Mouse (Mus musculus) left cerebral cortex, postnatal 10 days (tissue): ENCODE results near the gene Hnrnpa3. TPM values are rescaled to one million over a fixed set of nuclear protein-coding genes. Genes with fewer than 3 reads are reported as not detected.
"Not testable (repeated sequence)": the region's sequence is repeated elsewhere in the genome, so short reads cannot be mapped to it uniquely, and the experiment has no call there.

ENCODE experiments used
- DNase-seq, 2 experiments: peaks; one replicate each; pipeline ENCODE4 v3.0.0; 2021 to 2022; ENCODE audit warnings: low spot score in 2 of 2, mixed read lengths in 1 of 2; ENCODE audit errors: extremely low spot score in 1 of 2
- intact Hi-C: fragments of 180-260 bp; cut with DNase I; formaldehyde crosslinking; loops from one replicate; pipeline ENCODE4 v1.15.1; 2025
- total RNA-seq, 2 experiments: library from RNA; stranded (reverse); gene quantifications; 2 replicates each; pipeline ENCODE4 v1.2.3; 2021

Hnrnpa3 gene
- total RNA-seq, 2 experiments from 2014 or later = 329 to 339 TPM

- intact Hi-C loops = no loop called here
- no peak for DNase-seq
These were observed 25.3 kb upstream of the Hnrnpa3 start for GRCm38 (mm10) chr2:75633784-75634183.

- DNase-seq, intact Hi-C loops: not testable (repeated sequence)
These were observed 24.6 kb upstream of the Hnrnpa3 start for GRCm38 (mm10) chr2:75634431-75634830.

GRCm38 (mm10) chr2:75636261-75637054, 22.6 kb upstream of the Hnrnpa3 start:
- peak in 1 of 2 experiments; percentile 41 for DNase-seq
- intact Hi-C loops = no loop called here

- DNase-seq, intact Hi-C loops: not testable (repeated sequence)
These were observed 22.1 kb upstream of the Hnrnpa3 start for GRCm38 (mm10) chr2:75637055-75637304.

GRCm38 (mm10) chr2:75637361-75637760, 21.7 kb upstream of the Hnrnpa3 start:
- no peak for DNase-seq
- intact Hi-C loops = no loop called here

- intact Hi-C loops, DNase-seq: not testable (repeated sequence)
These were observed 21.2 kb upstream of the Hnrnpa3 start for GRCm38 (mm10) chr2:75637822-75638221.

GRCm38 (mm10) chr2:75639535-75639934, 19.5 kb upstream of the Hnrnpa3 start:
- DNase-seq, intact Hi-C loops: not testable (repeated sequence)

- DNase-seq, intact Hi-C loops: not testable (repeated sequence)
These were observed 16.7 kb upstream of the Hnrnpa3 start for GRCm38 (mm10) chr2:75642312-75642711.

GRCm38 (mm10) chr2:75642795-75643550, 16.1 kb upstream of the Hnrnpa3 start:
- intact Hi-C loops = no loop called here
- DNase-seq = peak in 1 of 2 experiments; percentile 31

- no peak for DNase-seq
- intact Hi-C loops = no loop called here
These were observed 15.1 kb upstream of the Hnrnpa3 start for GRCm38 (mm10) chr2:75643950-75644349.

GRCm38 (mm10) chr2:75645251-75645650, 13.8 kb upstream of the Hnrnpa3 start:
- intact Hi-C loops = no loop called here
- no peak for DNase-seq

GRCm38 (mm10) chr2:75650437-75650836, 8.6 kb upstream of the Hnrnpa3 start:
- DNase-seq = no peak
- intact Hi-C loops = no loop called here

- intact Hi-C loops = no loop called here
- no peak for DNase-seq
These were observed 5.9 kb upstream of the Hnrnpa3 start for GRCm38 (mm10) chr2:75653150-75653549.

GRCm38 (mm10) chr2:75654679-75655078, 4.4 kb upstream of the Hnrnpa3 start:
- intact Hi-C loops = loop anchor here (5.0 kb wide), 1 partner anchor 42 kb away; no protein-coding TSS in a partner anchor
- DNase-seq = no peak

- intact Hi-C loops = loop anchor here (5.0 kb wide), 1 partner anchor 45 kb away; no protein-coding TSS in a partner anchor
These were observed 2.1 kb upstream of the Hnrnpa3 start for GRCm38 (mm10) chr2:75656924-75657323.

GRCm38 (mm10) chr2:75657907-75658691, 962 bp upstream of the Hnrnpa3 start:
- peak in 1 of 2 experiments; percentile 37 for DNase-seq
- intact Hi-C loops = loop anchor here (5.0 kb wide), 1 partner anchor 46 kb away; no protein-coding TSS in a partner anchor

More at GRCm38 (mm10) chr2:75656924-75657323, 2.1 kb upstream of the Hnrnpa3 start:
- no peak for DNase-seq

- intact Hi-C loops = loop anchor here (5.0 kb wide), 1 partner anchor 47 kb away; no protein-coding TSS in a partner anchor
- peak; percentile 87 to 98 for DNase-seq
These were observed 534 bp downstream of the Hnrnpa3 start for GRCm38 (mm10) chr2:75659629-75659960.

- intact Hi-C loops = no loop called here
- DNase-seq = no peak
These were observed 1.3 kb downstream of the Hnrnpa3 start for GRCm38 (mm10) chr2:75660255-75660948.

- DNase-seq = no peak
- intact Hi-C loops = no loop called here
These were observed 2.0 kb downstream of the Hnrnpa3 start for GRCm38 (mm10) chr2:75661106-75661505.
